Mouse (Mus musculus) lung, adult 2 months (tissue): ENCODE measurements around the gene Prph2. TPM values are rescaled to one million over a fixed set of nuclear protein-coding genes. Genes with fewer than 3 reads are reported as not detected.
A peak's percentile ranks its signal among the peaks of the same experiment; 100 is the strongest.

Source experiments
- DNase-seq: peaks from one replicate; pipeline ENCODE4 v3.0.0; 2022
- H3K4me1 ChIP-seq: fragments of 200-500 bp; 2 replicates; pipeline ENCODE4 v1.6.1; 2011; ENCODE audit warnings: low read length; ENCODE audit not compliant: control insufficient read depth, insufficient read depth
- H3K4me3 ChIP-seq: fragments of 200-500 bp; replicated peaks from 2 replicates; pipeline ENCODE3; 2011; ENCODE audit warnings: low read depth, mild to moderate bottlenecking, control low read depth, low read length; ENCODE audit errors: extremely low read depth
- CTCF ChIP-seq: fragments of 200-500 bp; IDR thresholded peaks from 2 replicates; pipeline ENCODE4 v1.5.1; 2011; ENCODE audit warnings: mild to moderate bottlenecking, low read length, control low read depth; ENCODE audit not compliant: insufficient read depth
- POLR2A ChIP-seq: fragments of 200-500 bp; IDR thresholded peaks from 2 replicates; pipeline ENCODE4 v1.6.1; 2011; ENCODE audit warnings: low read depth, mild to moderate bottlenecking, control low read depth, low read length, borderline replicate concordance; ENCODE audit errors: extremely low read depth
- WGBS: fragments of 180-500 bp; shearing (Covaris S2); methylation state at CpG from one replicate; pipeline ENCODE4 v1.1.7; 2018; 5-methylcytosine and 5-hydroxymethylcytosine counted together
- polyA plus RNA-seq: library from polyadenylated mRNA; depleted of rRNA; stranded (reverse); fragments of >200 nt; gene quantifications from 2 replicates; pipeline ENCODE4 v1.2.3, GENCODE M21; 2012; rRNA removed

Gene Prph2
- polyA plus RNA-seq: not detected in 2 replicates

DNA sequence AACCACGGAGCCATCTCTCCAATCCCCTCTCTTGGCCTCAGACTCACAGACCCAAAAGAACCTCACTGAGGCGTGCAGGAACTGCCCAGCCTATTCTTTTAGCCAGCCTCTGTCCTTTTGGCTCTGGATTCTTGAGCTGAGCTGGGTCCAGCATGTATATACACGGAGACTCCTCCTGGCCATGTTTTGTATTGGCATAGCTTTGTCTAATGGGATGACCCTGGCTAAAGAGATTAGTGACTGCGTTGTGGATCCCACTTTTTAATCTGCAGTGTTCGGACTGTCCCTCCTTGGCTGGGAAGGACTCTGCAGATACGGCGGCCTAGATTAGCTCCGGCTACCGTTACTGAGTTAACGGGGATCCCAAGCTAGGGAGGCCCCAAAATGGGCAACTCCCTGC lies at the start of gene Prph2:
Gene Prph2 (plus strand): TSS at position 274 of the 400 bp plus-strand sequence.
- WGBS: 89% methylated on average over 10 of the region's 10 CpGs
- H3K4me1 ChIP-seq: no peaks in the 10 kb centered on the region

GRCm38 (mm10) chr17:46864566-46865195 lies 45.6 kb upstream of the Prph2 start:
- WGBS: 58% methylated on average over 7 of the region's 7 CpGs
- no peaks in the 10 kb centered on the region for H3K4me1 ChIP-seq
- TF ChIP-seq CTCF: no peak
- TF ChIP-seq POLR2A: no peak
- no peak for DNase-seq
- H3K4me3 ChIP-seq: no peak overlapping the region

More for the DNA sequence above, at the start of gene Prph2:
- DNase-seq: no peak
- H3K4me3 ChIP-seq: no peak within 1 kb of the TSS
- TF ChIP-seq POLR2A (no peak), CTCF (no peak)

- Histone ChIP-seq H3K4me3 (no peak overlapping the region), H3K4me1 (no peaks in the 10 kb centered on the region)
- 85% methylated on average over 12 of the region's 12 CpGs for WGBS
- DNase-seq: no peak
- no peak for TF ChIP-seq CTCF
Measured at GRCm38 (mm10) chr17:46866836-46867235, 43.4 kb upstream of the Prph2 start.

DNA sequence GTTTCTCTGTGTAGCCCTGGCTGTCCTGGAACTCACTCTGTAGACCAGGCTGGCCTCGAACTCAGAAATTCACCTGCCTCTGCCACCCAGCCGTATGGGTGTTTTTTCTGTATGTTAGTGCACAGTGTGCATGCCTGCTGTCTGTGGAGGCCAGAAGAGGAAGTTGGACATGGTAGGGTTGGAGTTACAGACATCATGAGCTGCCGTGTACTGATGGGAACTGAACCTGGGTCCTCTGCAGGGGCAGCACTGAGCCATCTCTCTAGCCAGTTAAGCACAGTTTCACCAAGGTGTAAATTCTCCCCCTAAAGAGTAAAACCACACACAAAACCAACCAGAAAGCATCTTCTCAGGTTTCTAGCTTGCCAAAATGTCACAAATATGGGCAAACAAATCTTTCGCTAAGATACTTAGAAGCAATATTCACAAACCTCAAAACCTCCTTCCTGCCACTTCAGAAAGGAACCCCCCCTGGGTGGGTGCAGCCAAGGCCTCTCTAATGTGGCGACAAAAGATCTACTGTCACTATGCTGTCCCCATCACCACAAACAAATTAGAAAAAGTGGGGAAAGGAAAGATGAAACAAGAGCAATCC lies 40.0 kb upstream of the Prph2 start:
- Histone ChIP-seq H3K4me1 (peaks cover 7% of the 10 kb centered on the region; the same call in 1 of the 2 replicates), H3K4me3 (no peak overlapping the region)
- WGBS: 86% methylated on average over 5 of the region's 5 CpGs
- no peak for DNase-seq
- TF ChIP-seq CTCF (no peak), POLR2A (no peak)

DNA sequence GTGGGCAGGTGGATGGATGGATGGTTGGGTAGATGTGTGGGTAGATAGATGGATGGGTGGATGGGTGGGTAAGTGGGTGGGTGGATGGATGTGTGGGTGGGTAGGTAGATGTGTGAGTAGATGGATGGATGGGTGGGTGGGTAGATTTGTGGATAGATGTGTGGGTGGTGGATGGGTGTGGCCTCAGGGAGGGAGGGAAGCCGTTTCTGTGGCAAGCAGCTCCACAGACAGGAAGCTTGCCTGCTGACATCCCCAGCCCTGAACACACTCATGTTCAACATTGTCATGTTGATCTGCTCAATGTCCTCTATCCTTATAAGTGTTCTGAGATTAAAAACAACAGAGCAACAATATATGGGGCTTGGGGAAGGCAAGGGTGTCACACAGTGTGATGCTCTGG lies 39.3 kb upstream of the Prph2 start:
- WGBS: 5% methylated on average over 1 of the region's 1 CpGs
- Histone ChIP-seq H3K4me1 (peaks cover 7% of the 10 kb centered on the region; the same call in 1 of the 2 replicates), H3K4me3 (no peak overlapping the region)
- TF ChIP-seq CTCF (no peak), POLR2A (no peak)
- no peak for DNase-seq

GRCm38 (mm10) chr17:46872806-46873205 lies 37.5 kb upstream of the Prph2 start:
- peaks cover 7% of the 10 kb centered on the region; the same call in 1 of the 2 replicates for H3K4me1 ChIP-seq
- no peak for DNase-seq
- WGBS: 96% methylated on average over 7 of the region's 7 CpGs
- no peak overlapping the region for H3K4me3 ChIP-seq
- no peak for TF ChIP-seq POLR2A
- TF ChIP-seq CTCF: no peak

DNA sequence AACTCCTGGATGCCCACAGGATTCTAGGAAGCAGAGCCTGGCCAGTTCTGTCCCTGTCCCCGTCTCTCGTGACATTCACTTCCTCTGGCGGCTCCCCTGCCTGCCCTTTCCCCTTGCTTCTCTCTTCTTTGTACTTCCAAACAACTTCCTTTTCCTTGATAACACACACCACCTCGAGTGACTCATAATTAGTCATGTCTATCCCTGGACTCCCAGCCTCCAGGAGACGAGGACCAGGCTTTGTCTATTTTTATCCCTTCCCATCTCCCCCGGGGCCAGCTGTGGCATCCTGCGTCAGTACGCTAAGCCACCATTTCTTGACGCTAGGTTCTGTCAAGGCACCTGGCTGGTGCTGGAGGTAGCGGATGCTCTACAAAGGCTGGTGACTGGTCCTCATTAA lies 36.1 kb upstream of the Prph2 start:
- no peak for DNase-seq
- H3K4me1 ChIP-seq: peaks cover 7% of the 10 kb centered on the region; the same call in 1 of the 2 replicates
- TF ChIP-seq POLR2A (no peak), CTCF (no peak)
- no peak overlapping the region for H3K4me3 ChIP-seq
- WGBS: 21% methylated on average over 10 of the region's 10 CpGs

DNA sequence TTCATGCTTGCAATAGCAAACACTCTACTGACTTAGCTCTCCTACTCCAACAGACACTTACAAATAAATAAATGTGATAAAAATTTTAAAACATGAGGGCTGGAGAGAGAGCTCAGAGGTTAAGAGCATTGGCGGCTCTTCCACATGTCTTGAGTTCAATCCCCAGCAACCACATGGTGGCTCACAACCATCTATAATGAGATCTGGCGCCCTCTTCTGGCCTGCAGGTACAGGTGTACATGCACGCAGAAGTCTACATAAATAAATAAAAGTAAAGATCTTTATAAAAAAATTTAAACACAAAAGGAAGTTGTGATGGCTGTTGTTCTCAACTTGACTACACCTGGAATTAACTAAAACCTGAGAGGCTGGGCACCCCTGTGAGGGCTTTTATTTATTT lies 34.6 kb upstream of the Prph2 start:
- DNase-seq: no peak
- H3K4me1 ChIP-seq: peaks cover 15% of the 10 kb centered on the region
- WGBS: 84% methylated on average over 3 of the region's 3 CpGs
- TF ChIP-seq CTCF (0 out of 2 replicates have a peak, but pooled peaks have one; percentile 11), POLR2A (no peak)
- no peak overlapping the region for H3K4me3 ChIP-seq

GRCm38 (mm10) chr17:46876371-46876950 lies 33.8 kb upstream of the Prph2 start:
- Histone ChIP-seq H3K4me1 (peaks cover 15% of the 10 kb centered on the region), H3K4me3 (no peak overlapping the region)
- no peak for TF ChIP-seq POLR2A
- no peak for TF ChIP-seq CTCF
- DNase-seq: no peak
- 64% methylated on average over 8 of the region's 8 CpGs for WGBS

GRCm38 (mm10) chr17:46877061-46877460 lies 33.2 kb upstream of the Prph2 start:
- WGBS: 91% methylated on average over 5 of the region's 5 CpGs

More at GRCm38 (mm10) chr17:46877061-46877460, 33.2 kb upstream of the Prph2 start:
- DNase-seq: no peak
- TF ChIP-seq CTCF: no peak
- Histone ChIP-seq H3K4me3 (no peak overlapping the region), H3K4me1 (peaks cover 15% of the 10 kb centered on the region)
